Mouse (Mus musculus) bone marrow, adult 2 months (tissue): ENCODE measurements around the gene Arhgef3.

Source experiments
- CTCF ChIP-seq: fragments of 200-500 bp; IDR thresholded peaks from 2 replicates; pipeline ENCODE4 v1.5.1; 2011; ENCODE audit warnings: low read length, control low read depth; ENCODE audit not compliant: control insufficient read depth, insufficient read depth
- POLR2A ChIP-seq: fragments of 200-500 bp; IDR thresholded peaks from 2 replicates; pipeline ENCODE4 v1.6.1; 2011; ENCODE audit warnings: low read depth, mild to moderate bottlenecking, control low read depth, low read length, borderline replicate concordance; ENCODE audit not compliant: control insufficient read depth

GRCm38 (mm10) chr14:27250281-27250789 is 135.6 kb downstream of the Arhgef3 start:
- TF ChIP-seq POLR2A, result no peak
- TF ChIP-seq CTCF, result no peak
